Mouse (Mus musculus) intestine, embryonic 16.5 days (tissue): ENCODE measurements around the gene Gm5134. TPM values are rescaled to one million over a fixed set of nuclear protein-coding genes. Genes with fewer than 3 reads are reported as not detected.
"Not testable (repeated sequence)": the region's sequence is repeated elsewhere in the genome, so short reads cannot be mapped to it uniquely, and the experiment has no call there.

Source experiments
- ATAC-seq: fragments of 200-750 bp; cut with Nextera tagmentation; 2 replicates; pipeline ENCODE4 v1.8.0; 2017; ENCODE audit warnings: moderate TSS enrichment, moderate library complexity
- H3K27ac ChIP-seq: fragments of 300-500 bp; sonication (generic); 2 replicates; pipeline ENCODE4 v1.5.1; 2014; ENCODE audit warnings: mild to moderate bottlenecking, low read length
- H3K27me3 ChIP-seq: fragments of 300-500 bp; sonication (generic); replicated peaks from 2 replicates; pipeline ENCODE4 v1.6.1; 2014; ENCODE audit warnings: low read length, control low read depth, mixed read lengths; ENCODE audit not compliant: control insufficient read depth, insufficient read depth
- H3K36me3 ChIP-seq: fragments of 300-500 bp; sonication (generic); 2 replicates; pipeline ENCODE4 v1.6.1; 2014; ENCODE audit warnings: low read length, control low read depth; ENCODE audit not compliant: control insufficient read depth, insufficient read depth
- H3K4me1 ChIP-seq: fragments of 300-500 bp; sonication (generic); 2 replicates; pipeline ENCODE4 v1.6.1; 2014; ENCODE audit warnings: low read length, control low read depth, mixed read lengths; ENCODE audit not compliant: control insufficient read depth, insufficient read depth
- H3K4me2 ChIP-seq: fragments of 300-500 bp; sonication (generic); 2 replicates; pipeline ENCODE4 v1.6.1; 2014; ENCODE audit warnings: low read depth, low read length, control low read depth
- H3K4me3 ChIP-seq: fragments of 300-500 bp; sonication (generic); 2 replicates; pipeline ENCODE4 v1.5.1; 2014; ENCODE audit warnings: mild to moderate bottlenecking, low read length
- H3K9ac ChIP-seq: fragments of 300-500 bp; sonication (generic); 2 replicates; pipeline ENCODE4 v1.6.1; 2014; ENCODE audit warnings: low read depth, low read length
- H3K9me3 ChIP-seq: fragments of 300-500 bp; sonication (generic); 2 replicates; pipeline ENCODE4 v1.6.1; 2016; ENCODE audit warnings: low read length, control low read depth; ENCODE audit not compliant: control insufficient read depth
- WGBS: fragments of 180-500 bp; shearing (Covaris S2); extraction: QIAGEN DNeasy Blood & Tissue Kit; methylation state at CpG from one replicate; pipeline ENCODE4 v1.1.7; 2014; 5-methylcytosine and 5-hydroxymethylcytosine counted together
- polyA plus RNA-seq: library from polyadenylated mRNA; unstranded; fragments of >200 nt; fragmentation: Nextera tagmentation; extraction: Ambion mirVana; gene quantifications from 2 replicates; pipeline ENCODE4 v1.2.1, GENCODE M21; 2015

The Gm5134 gene
- polyA plus RNA-seq, 1 experiment from 2014 or later, result not detected

DNA sequence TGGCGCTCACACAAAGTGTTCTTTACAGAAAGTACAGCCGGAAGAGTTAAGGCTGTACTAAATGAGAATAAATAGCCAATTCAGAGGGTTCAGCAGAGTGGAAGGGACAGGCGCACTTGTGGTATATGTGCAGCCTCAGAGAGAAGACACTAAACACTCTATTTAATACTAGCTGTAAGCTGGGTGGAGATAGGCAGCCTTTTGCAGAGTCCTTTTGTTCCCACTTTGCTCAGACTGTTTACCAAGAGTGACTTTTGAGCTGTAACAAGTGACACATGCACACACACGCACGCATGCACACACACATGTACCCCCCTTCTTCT lies 24.5 kb downstream of the Gm5134 start:
- Histone ChIP-seq H3K4me3 (no peak overlapping the region), H3K36me3 (no peaks in the 10 kb centered on the region), H3K4me2 (no peak overlapping the region), H3K27me3 (no peaks in the 10 kb centered on the region), H3K4me1 (no peaks in the 10 kb centered on the region), H3K27ac (no peak overlapping the region), H3K9ac (no peak overlapping the region), H3K9me3 (no peaks in the 10 kb centered on the region)
- 90% methylated on average over 5 of the region's 5 CpGs for WGBS
- no peak for ATAC-seq

DNA sequence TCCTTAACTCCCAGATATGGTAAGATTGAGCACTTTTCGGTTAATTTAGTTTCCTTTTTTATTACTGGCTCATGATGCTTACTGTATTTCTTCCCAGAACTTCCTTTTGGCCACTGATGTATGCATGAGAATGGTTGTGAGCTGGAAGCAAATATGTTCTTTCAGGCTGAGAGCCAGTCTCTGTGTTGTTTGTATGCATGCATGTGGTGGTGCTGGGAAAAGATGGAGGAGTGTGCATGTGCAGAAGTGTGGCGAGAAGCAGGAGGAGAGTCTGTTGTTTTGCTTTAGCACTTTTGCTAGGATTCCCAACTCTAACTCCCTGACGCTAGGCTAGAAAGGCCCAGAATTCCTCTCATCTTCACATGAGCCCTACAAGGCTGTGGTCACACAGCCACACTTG lies 25.1 kb downstream of the Gm5134 start:
- Histone ChIP-seq H3K4me3 (no peak overlapping the region), H3K36me3 (no peaks in the 10 kb centered on the region), H3K27me3 (no peaks in the 10 kb centered on the region), H3K27ac (no peak overlapping the region), H3K9me3 (no peaks in the 10 kb centered on the region), H3K4me1 (no peaks in the 10 kb centered on the region), H3K9ac (no peak overlapping the region), H3K4me2 (no peak overlapping the region)
- WGBS, result 90% methylated on average over 3 of the region's 3 CpGs
- ATAC-seq, result no peak

GRCm38 (mm10) chr10:75990430-75991042 lies 36.2 kb downstream of the Gm5134 start:
- Histone ChIP-seq H3K4me3 (no peak overlapping the region), H3K9me3 (no peaks in the 10 kb centered on the region), H3K27ac (no peak overlapping the region), H3K27me3 (no peaks in the 10 kb centered on the region), H3K36me3 (no peaks in the 10 kb centered on the region), H3K4me2 (no peak overlapping the region), H3K9ac (no peak overlapping the region), H3K4me1 (no peaks in the 10 kb centered on the region)
- 84% methylated on average over 4 of the region's 4 CpGs for WGBS
- ATAC-seq, result no peak

DNA sequence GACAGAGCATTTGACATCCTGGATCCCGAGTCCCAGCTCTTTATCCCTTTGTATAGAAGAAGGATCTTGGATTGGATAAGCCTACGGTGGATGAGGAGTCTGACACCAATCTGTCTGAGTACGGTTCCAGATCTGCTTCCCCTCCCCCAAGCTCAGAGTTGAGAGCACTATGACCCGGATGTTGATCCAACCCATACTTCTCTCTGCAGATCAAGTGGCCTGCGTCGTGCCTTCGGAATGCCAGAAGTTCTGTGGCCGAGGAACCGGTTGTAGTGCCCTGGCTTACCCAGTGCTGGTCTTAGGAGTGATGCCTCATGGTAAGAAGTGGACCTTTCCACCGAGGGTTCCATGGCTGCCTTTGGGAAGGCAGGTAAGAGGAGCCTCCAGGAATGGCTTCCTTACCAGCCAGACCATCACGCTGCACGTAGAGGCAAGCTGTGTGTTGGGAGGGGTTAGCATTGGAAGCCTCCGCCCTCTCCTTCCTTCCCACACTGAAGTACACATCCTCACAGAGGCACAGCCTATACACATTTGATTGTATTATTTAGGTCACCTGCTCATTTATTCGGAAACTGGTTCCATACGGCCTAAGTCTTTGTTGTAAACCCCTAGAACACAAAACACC lies 39.4 kb downstream of the Gm5134 start:
- H3K9ac ChIP-seq, result no peak overlapping the region
- no peaks in the 10 kb centered on the region for H3K27me3 ChIP-seq
- no peaks in the 10 kb centered on the region for H3K4me1 ChIP-seq
- no peak overlapping the region for H3K4me2 ChIP-seq
- H3K36me3 ChIP-seq, result no peaks in the 10 kb centered on the region
- 86% methylated on average over 15 of the region's 15 CpGs for WGBS
- no peak overlapping the region for H3K27ac ChIP-seq
- H3K9me3 ChIP-seq, result no peaks in the 10 kb centered on the region
- no peak overlapping the region for H3K4me3 ChIP-seq
- no peak for ATAC-seq

- WGBS, result 76% methylated on average over 12 of the region's 13 CpGs
- not testable (repeated sequence) for H3K27me3 ChIP-seq, H3K4me2 ChIP-seq, H3K36me3 ChIP-seq, H3K27ac ChIP-seq, H3K9ac ChIP-seq, H3K4me3 ChIP-seq, H3K9me3 ChIP-seq, ATAC-seq, H3K4me1 ChIP-seq
These were observed 40.4 kb downstream of the Gm5134 start for GRCm38 (mm10) chr10:75994531-75995210.

DNA sequence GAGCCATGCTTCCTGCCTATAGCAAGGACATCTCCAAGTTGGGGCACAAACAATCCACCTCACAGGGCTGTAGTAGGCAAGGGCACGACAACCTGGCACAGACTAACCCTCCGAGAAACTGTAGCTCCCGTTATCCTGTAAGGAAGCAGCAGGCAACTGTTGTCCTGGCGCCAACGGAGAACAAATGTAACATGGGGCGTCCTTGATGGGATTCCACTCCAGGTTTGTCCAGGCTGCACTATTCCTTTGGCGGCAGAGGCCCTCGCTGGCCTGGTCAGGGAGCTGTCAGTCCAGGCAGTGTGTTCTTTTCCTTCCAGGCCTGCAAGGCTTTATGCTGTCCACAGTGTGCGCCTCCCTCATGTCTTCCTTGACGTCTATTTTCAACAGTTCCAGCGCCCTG lies 41.1 kb downstream of the Gm5134 start:
- Histone ChIP-seq H3K36me3 (no peaks in the 10 kb centered on the region), H3K4me2 (no peak overlapping the region), H3K4me1 (no peaks in the 10 kb centered on the region), H3K27me3 (no peaks in the 10 kb centered on the region), H3K9me3 (no peaks in the 10 kb centered on the region), H3K9ac (no peak overlapping the region), H3K27ac (no peak overlapping the region), H3K4me3 (no peak overlapping the region)
- WGBS, result 87% methylated on average over 11 of the region's 11 CpGs
- no peak for ATAC-seq

GRCm38 (mm10) chr10:75996315-75996714 lies 42.0 kb downstream of the Gm5134 start:
- H3K27me3 ChIP-seq, result no peaks in the 10 kb centered on the region
- no peak overlapping the region for H3K27ac ChIP-seq
- no peaks in the 10 kb centered on the region; the same call in 1 of the 2 replicates for H3K4me1 ChIP-seq
- H3K4me3 ChIP-seq, result no peak overlapping the region
- no peak overlapping the region for H3K4me2 ChIP-seq
- H3K9ac ChIP-seq, result no peak overlapping the region
- H3K36me3 ChIP-seq, result no peaks in the 10 kb centered on the region
- H3K9me3 ChIP-seq, result no peaks in the 10 kb centered on the region
- 29% methylated on average over 3 of the region's 3 CpGs for WGBS
- no peak for ATAC-seq

GRCm38 (mm10) chr10:76001160-76001559 lies 46.8 kb downstream of the Gm5134 start:
- no peaks in the 10 kb centered on the region for H3K9me3 ChIP-seq
- H3K4me1 ChIP-seq, result no peaks in the 10 kb centered on the region; the same call in 1 of the 2 replicates
- H3K9ac ChIP-seq, result no peak overlapping the region
- ATAC-seq, result no peak
- no peak overlapping the region for H3K4me3 ChIP-seq
- 25% methylated on average over 7 of the region's 7 CpGs for WGBS
- no peaks in the 10 kb centered on the region for H3K36me3 ChIP-seq
- H3K4me2 ChIP-seq, result no peak overlapping the region
- H3K27me3 ChIP-seq, result no peaks in the 10 kb centered on the region
- no peak overlapping the region for H3K27ac ChIP-seq

DNA sequence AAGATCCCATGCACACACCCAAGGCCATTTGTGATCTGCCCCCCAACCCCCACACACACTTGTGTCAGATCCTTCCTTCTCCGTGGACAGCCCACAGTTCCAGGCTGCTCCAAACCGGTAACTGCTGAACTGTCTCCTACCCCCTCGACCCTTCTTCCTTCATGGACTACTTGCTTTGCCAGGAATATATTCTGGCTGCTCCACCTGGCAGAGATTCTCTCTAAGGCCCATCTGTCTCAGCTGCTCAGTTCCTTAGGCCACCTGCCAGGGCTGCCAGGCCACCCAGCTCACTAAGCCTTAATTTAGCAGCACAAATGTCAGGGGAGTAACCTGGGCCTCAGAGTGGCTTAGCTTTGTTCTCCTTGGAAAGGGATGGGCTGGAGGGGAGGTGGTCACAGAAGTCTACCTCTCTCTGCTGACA lies 47.8 kb downstream of the Gm5134 start:
- Histone ChIP-seq H3K27ac (no peak overlapping the region), H3K36me3 (no peaks in the 10 kb centered on the region), H3K4me2 (no peak overlapping the region), H3K4me1 (no peaks in the 10 kb centered on the region; the same call in 1 of the 2 replicates), H3K9me3 (no peaks in the 10 kb centered on the region), H3K9ac (no peak overlapping the region), H3K27me3 (no peaks in the 10 kb centered on the region), H3K4me3 (no peak overlapping the region)
- 22% methylated on average over 3 of the region's 3 CpGs for WGBS
- ATAC-seq, result no peak
